Mouse (Mus musculus): ENCODE data around the gene Gm5460. TPM values are rescaled to one million over a fixed set of nuclear protein-coding genes. Genes with fewer than 3 reads are reported as not detected.

Gm5460 gene
- polyA plus RNA-seq, 1 experiment from 2014 or later, result not detected

- no peaks in the 10 kb centered on the region for H3K36me3 ChIP-seq
- H3K27ac ChIP-seq, result no peak within 1 kb of the TSS
- 88% methylated on average over 3 of the region's 3 CpGs for WGBS
- no peaks in the 10 kb centered on the region for H3K4me1 ChIP-seq (replicated peaks)
- H3K27me3 ChIP-seq (ENCODE audit: insufficient read depth, poor library complexity, severe bottlenecking), result no peaks in the 10 kb centered on the region
- no peaks in the 10 kb centered on the region for H3K9me3 ChIP-seq
- H3K4me3 ChIP-seq, result no peak within 1 kb of the TSS
- no peak for DNase-seq (ENCODE audit: low spot score)
Observed at GRCm38 (mm10) chr14:34015063-34015462, 1.5 kb upstream of the Gm5460 start, which contains the start of gene Gm30083. Gene Gm30083 (minus strand): TSS chr14:34015182.

GRCm38 (mm10) chr14:34016938-34017337 is 380 bp downstream of the Gm5460 start:
- WGBS, result 87% methylated on average over 2 of the region's 2 CpGs
- H3K27ac ChIP-seq, result no peak overlapping the region

DNA sequence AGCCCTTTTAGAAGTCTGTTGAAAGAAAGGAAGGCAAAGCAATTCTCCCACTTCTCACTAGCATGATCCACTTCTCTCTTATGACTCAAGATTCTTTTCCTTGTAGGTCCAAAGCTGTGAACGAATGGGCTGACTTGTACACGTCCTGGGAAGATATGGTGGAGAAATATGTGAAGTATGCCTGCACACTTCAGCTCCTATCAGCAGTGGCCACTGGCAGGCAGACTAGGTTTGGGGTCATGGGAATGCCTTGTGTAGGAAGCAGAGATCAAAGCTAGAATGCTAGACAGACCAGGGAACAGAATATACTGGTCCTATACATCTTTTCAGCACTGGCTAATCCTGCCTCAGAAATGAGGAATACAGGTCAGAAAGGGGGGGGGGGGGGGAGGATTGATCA is 10.2 kb downstream of the Gm5460 start:
- 73% methylated on average over 2 of the region's 2 CpGs for WGBS
- Histone ChIP-seq H3K27me3 (ENCODE audit: insufficient read depth, poor library complexity, severe bottlenecking) (no peaks in the 10 kb centered on the region), H3K36me3 (no peaks in the 10 kb centered on the region), H3K4me3 (no peak overlapping the region), H3K27ac (no peak overlapping the region), H3K9me3 (peaks cover 12% of the 10 kb centered on the region; the same call in 1 of the 2 replicates), H3K4me1 (replicated peaks) (no peaks in the 10 kb centered on the region)
- no peak for DNase-seq (ENCODE audit: low spot score)

More at GRCm38 (mm10) chr14:34016938-34017337, 380 bp downstream of the Gm5460 start:
- DNase-seq (ENCODE audit: low spot score), result no peak
- Histone ChIP-seq H3K36me3 (no peaks in the 10 kb centered on the region), H3K9me3 (no peaks in the 10 kb centered on the region), H3K27me3 (ENCODE audit: insufficient read depth, poor library complexity, severe bottlenecking) (no peaks in the 10 kb centered on the region), H3K4me3 (no peak overlapping the region), H3K4me1 (replicated peaks) (no peaks in the 10 kb centered on the region)

DNA sequence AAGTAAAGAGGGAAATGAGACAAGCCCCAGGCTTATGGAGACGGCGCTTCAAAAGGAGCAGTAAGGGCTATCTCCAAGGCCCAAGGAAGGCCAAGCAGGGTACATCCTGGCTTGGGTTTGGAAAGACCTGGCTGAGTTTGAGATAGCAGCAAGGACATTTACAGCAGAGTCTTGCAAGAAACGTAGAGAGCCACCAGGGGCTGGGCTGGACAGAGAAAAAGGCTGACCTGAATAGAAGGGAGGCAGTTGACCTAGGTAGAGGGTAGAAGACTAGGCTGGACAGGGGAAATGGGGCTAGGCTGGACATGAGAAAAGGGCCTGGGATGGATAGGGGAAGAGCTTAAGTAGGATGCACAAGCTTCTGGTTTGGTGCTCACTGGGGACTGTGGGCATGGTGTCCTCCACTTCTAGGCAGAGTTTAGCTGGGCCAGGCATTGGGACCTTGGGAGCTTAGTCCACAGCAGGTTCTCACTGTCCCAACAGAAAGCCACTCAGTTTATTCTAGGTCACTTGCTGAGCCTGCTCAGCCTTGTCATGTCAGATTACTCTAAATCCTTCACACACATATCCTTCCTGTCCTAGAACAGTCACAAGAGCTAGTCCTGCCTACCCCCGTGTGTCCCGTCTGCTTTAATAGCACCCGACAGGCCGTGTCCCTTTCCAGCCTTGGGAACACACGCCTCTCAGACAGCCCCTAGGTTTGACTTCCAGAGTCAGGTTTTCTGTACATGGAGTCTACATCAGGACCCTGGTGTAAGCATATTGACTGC is 17.5 kb downstream of the Gm5460 start:
- 83% methylated on average over 8 of the region's 8 CpGs for WGBS

GRCm38 (mm10) chr14:34041241-34041640 is 24.7 kb downstream of the Gm5460 start:
- WGBS, result 80% methylated on average over 4 of the region's 4 CpGs
- Histone ChIP-seq H3K27me3 (ENCODE audit: insufficient read depth, poor library complexity, severe bottlenecking) (no peaks in the 10 kb centered on the region), H3K4me1 (replicated peaks) (no peaks in the 10 kb centered on the region), H3K36me3 (no peaks in the 10 kb centered on the region), H3K27ac (no peak overlapping the region), H3K9me3 (no peaks in the 10 kb centered on the region), H3K4me3 (no peak overlapping the region)
- DNase-seq (ENCODE audit: low spot score), result no peak

More for the DNA sequence above, 17.5 kb downstream of the Gm5460 start:
- Histone ChIP-seq H3K27me3 (ENCODE audit: insufficient read depth, poor library complexity, severe bottlenecking) (no peaks in the 10 kb centered on the region), H3K36me3 (no peaks in the 10 kb centered on the region), H3K9me3 (no peaks in the 10 kb centered on the region), H3K27ac (no peak overlapping the region), H3K4me1 (replicated peaks) (no peaks in the 10 kb centered on the region), H3K4me3 (no peak overlapping the region)
- DNase-seq (ENCODE audit: low spot score), result no peak

DNA sequence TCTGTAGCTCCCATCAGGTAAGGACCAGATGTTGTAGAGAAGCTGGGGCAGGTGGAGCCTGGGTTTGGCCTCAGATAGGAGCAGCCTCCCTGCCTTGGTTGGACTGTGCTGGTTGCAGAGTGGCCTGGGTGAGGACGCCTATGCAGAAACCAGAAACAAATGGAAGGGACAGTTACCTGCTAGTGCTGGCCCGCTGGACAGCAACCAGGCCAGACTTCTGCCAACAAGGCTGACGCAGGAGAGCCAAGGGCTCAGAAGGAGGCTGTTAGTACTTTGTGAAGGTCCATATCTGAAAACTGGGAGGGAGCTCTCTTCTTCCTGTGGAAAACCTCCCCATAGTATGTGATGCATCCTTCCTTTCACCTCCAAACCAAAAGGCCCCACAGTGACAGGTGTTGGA is 26.8 kb downstream of the Gm5460 start:
- no peak for DNase-seq (ENCODE audit: low spot score)
- Histone ChIP-seq H3K9me3 (no peaks in the 10 kb centered on the region), H3K27ac (no peak overlapping the region), H3K36me3 (no peaks in the 10 kb centered on the region), H3K4me1 (replicated peaks) (no peaks in the 10 kb centered on the region), H3K4me3 (no peak overlapping the region), H3K27me3 (ENCODE audit: insufficient read depth, poor library complexity, severe bottlenecking) (no peaks in the 10 kb centered on the region)
- 78% methylated on average over 3 of the region's 3 CpGs for WGBS

GRCm38 (mm10) chr14:34050101-34050779 is 33.7 kb downstream of the Gm5460 start:
- Histone ChIP-seq H3K4me3 (no peak overlapping the region), H3K36me3 (no peaks in the 10 kb centered on the region), H3K4me1 (replicated peaks) (no peaks in the 10 kb centered on the region), H3K9me3 (no peaks in the 10 kb centered on the region), H3K27ac (no peak overlapping the region), H3K27me3 (ENCODE audit: insufficient read depth, poor library complexity, severe bottlenecking) (no peaks in the 10 kb centered on the region)
- 77% methylated on average over 5 of the region's 5 CpGs for WGBS
- no peak for DNase-seq (ENCODE audit: low spot score)

- no peak for DNase-seq (ENCODE audit: low spot score)
- Histone ChIP-seq H3K9me3 (no peaks in the 10 kb centered on the region), H3K27me3 (ENCODE audit: insufficient read depth, poor library complexity, severe bottlenecking) (no peaks in the 10 kb centered on the region), H3K27ac (no peak within 1 kb of the TSS), H3K36me3 (no peaks in the 10 kb centered on the region), H3K4me3 (no peak within 1 kb of the TSS), H3K4me1 (replicated peaks) (no peaks in the 10 kb centered on the region)
- 92% methylated on average over 6 of the region's 6 CpGs for WGBS
Observed at GRCm38 (mm10) chr14:34052516-34052915, 36.0 kb downstream of the Gm5460 start, which contains the start of gene Antxrl. Gene Antxrl (plus strand): TSS chr14:34052707.

DNA sequence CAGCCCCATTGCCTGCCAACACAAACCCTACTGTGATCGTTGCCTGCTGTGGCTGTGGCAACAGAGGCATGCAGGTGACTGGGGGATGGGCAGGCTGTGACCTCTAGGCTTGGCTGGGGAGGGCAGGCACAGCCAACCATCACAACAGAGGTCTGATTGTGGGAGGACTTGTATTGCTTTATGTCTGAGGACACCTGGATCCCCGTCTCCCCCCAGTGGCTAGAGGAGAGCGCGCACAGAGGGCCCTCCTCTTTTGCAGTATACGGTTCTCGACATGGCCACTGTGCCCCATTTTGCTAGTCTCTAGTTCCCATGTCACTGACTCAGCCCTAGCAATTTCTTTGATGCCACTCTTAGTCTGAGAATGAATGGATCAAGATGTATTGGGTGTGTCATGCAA is 55.1 kb downstream of the Gm5460 start:
- no peak overlapping the region for H3K27ac ChIP-seq
- peak; percentile 17 for DNase-seq (ENCODE audit: low spot score)

GRCm38 (mm10) chr14:34075346-34075745 is 58.8 kb downstream of the Gm5460 start:
- H3K36me3 ChIP-seq, result no peaks in the 10 kb centered on the region
- H3K4me1 ChIP-seq (replicated peaks), result peaks cover 7% of the 10 kb centered on the region; the same call in 1 of the 2 replicates
- no peaks in the 10 kb centered on the region for H3K27me3 ChIP-seq (ENCODE audit: insufficient read depth, poor library complexity, severe bottlenecking)
- DNase-seq (ENCODE audit: low spot score), result no peak
- H3K27ac ChIP-seq, result no peak overlapping the region
- WGBS, result 39% methylated on average over 4 of the region's 4 CpGs
- H3K4me3 ChIP-seq, result no peak overlapping the region
- no peaks in the 10 kb centered on the region for H3K9me3 ChIP-seq

More for the DNA sequence above, 55.1 kb downstream of the Gm5460 start:
- no peaks in the 10 kb centered on the region for H3K36me3 ChIP-seq
- 0 out of 2 replicates have a peak, but pooled peaks cover 6% of the 10 kb centered on the region for H3K4me1 ChIP-seq (replicated peaks)
- no peaks in the 10 kb centered on the region for H3K27me3 ChIP-seq (ENCODE audit: insufficient read depth, poor library complexity, severe bottlenecking)
- WGBS, result 62% methylated on average over 6 of the region's 6 CpGs
- no peak overlapping the region for H3K4me3 ChIP-seq
- no peaks in the 10 kb centered on the region for H3K9me3 ChIP-seq

DNA sequence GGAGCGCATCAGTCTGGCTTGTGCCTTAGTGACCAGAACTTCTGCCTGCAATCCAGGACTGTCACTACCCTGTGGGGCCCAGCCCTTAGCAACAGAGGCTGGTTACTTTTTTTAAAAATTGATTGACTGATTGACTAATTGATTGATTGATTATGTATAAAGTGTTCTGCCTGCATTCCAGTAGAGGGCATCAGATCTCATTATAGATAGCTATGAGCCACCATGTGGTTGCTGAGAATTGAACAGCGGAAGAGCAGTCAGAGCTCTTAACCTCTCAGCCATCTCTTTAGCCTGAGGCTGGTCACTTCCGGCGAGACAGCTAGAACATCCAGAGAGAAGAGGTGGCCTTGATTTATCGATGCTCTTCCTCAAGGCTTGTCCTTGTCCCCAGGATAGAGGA is 60.7 kb downstream of the Gm5460 start:
- WGBS, result 67% methylated on average over 5 of the region's 5 CpGs
- H3K36me3 ChIP-seq, result no peaks in the 10 kb centered on the region

DNA sequence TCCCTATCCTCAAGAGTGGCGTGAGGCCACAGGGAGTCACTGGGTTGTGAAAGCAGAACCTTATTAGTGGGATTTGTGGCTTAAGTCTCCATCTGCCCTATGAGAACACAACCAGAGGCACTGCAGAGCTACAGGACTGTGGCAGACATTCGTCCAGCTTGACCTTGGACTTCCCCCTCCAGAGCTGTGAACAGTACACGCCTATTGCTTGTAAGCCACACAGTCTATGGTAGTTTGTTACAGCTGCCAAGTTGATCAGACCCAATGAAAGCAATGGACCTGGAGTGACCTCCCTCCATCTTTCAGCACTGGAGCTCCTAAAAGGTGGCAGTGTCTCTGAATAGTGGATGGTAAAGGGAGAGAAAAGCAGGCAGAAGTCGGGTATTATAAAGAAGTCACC is 61.7 kb downstream of the Gm5460 start:
- Histone ChIP-seq H3K36me3 (no peaks in the 10 kb centered on the region), H3K27ac (no peak overlapping the region), H3K4me3 (no peak overlapping the region), H3K9me3 (no peaks in the 10 kb centered on the region), H3K4me1 (replicated peaks) (peaks cover 3% of the 10 kb centered on the region; the same call in 1 of the 2 replicates), H3K27me3 (ENCODE audit: insufficient read depth, poor library complexity, severe bottlenecking) (0 out of 2 replicates have a peak, but pooled peaks cover 7% of the 10 kb centered on the region)
- DNase-seq (ENCODE audit: low spot score), result no peak
- WGBS, result 77% methylated on average over 4 of the region's 4 CpGs

More for the DNA sequence above, 60.7 kb downstream of the Gm5460 start:
- Histone ChIP-seq H3K4me3 (no peak overlapping the region), H3K9me3 (no peaks in the 10 kb centered on the region), H3K4me1 (replicated peaks) (peaks cover 3% of the 10 kb centered on the region; the same call in 1 of the 2 replicates), H3K27me3 (ENCODE audit: insufficient read depth, poor library complexity, severe bottlenecking) (0 out of 2 replicates have a peak, but pooled peaks cover 7% of the 10 kb centered on the region), H3K27ac (peak overlapping the region; percentile 8; the same call in 1 of the 2 replicates)
- DNase-seq (ENCODE audit: low spot score), result no peak
